Mouse (Mus musculus) adipose tissue, adult 10 weeks (tissue): ENCODE measurements around the gene Jpt2. TPM values are rescaled to one million over a fixed set of nuclear protein-coding genes. Genes with fewer than 3 reads are reported as not detected.

Source experiments
- polyA plus RNA-seq: library from polyadenylated mRNA; stranded (reverse); fragments of 350-450 nt; fragmentation: Illumina TruSeq; extraction: RNeasy Lipid Tissue Mini Kit (QIAGEN cat#74804); gene quantifications from one replicate; pipeline ENCODE4 v1.2.3, GENCODE M21; 2014; ENCODE audit warnings: low read depth, low replicate concordance

The Jpt2 gene
- 49.4 TPM for polyA plus RNA-seq

GRCm38 (mm10) chr17:24960135-24960851, at the start of gene Jpt2:
Jpt2 (minus strand) TSS chr17:24960689.

GRCm38 (mm10) chr17:24936259-24937237, 23.9 kb downstream of the Jpt2 start, which contains the start of gene Mapk8ip3:
Mapk8ip3 (minus strand) TSS chr17:24936977.

GRCm38 (mm10) chr17:24896241-24896992, 64.1 kb downstream of the Jpt2 start, which contains the start of gene Nme3:
Nme3 (plus strand) TSS chr17:24896500.

GRCm38 (mm10) chr17:24894995-24895547, 65.4 kb downstream of the Jpt2 start, which contains the start of the genes Eme2 and Mrps34:
Eme2 (minus strand) TSS chr17:24895087.
Mrps34 (plus strand) TSS chr17:24895116.

Other genes with a start within 250 kb of the Jpt2 start
- gene Rnf151, start 242.6 kb downstream of the Jpt2 start, polyA plus RNA-seq, result 8.2 TPM
- 1,196 TPM for gene Rps2, start 242.6 kb downstream of the Jpt2 start, polyA plus RNA-seq
- gene Ndufb10, start 236.2 kb downstream of the Jpt2 start, polyA plus RNA-seq, result 212 TPM
- 44.8 TPM for gene Rpl3l, start 232.9 kb downstream of the Jpt2 start, polyA plus RNA-seq
- 165 TPM for gene Msrb1, start 224.0 kb downstream of the Jpt2 start, polyA plus RNA-seq
- 22.6 TPM for gene Hs3st6, start 207.7 kb downstream of the Jpt2 start, polyA plus RNA-seq
- gene Meiob, start 156.4 kb downstream of the Jpt2 start, polyA plus RNA-seq, result 1.1 TPM
- gene Hagh, start 120.5 kb downstream of the Jpt2 start, polyA plus RNA-seq, result 75.0 TPM
- 15.6 TPM for gene Fahd1, start 110.3 kb downstream of the Jpt2 start, polyA plus RNA-seq
- gene Igfals, start 94.7 kb downstream of the Jpt2 start, polyA plus RNA-seq, result 11.6 TPM
- gene Nubp2, start 74.3 kb downstream of the Jpt2 start, polyA plus RNA-seq, result 38.1 TPM
- 33.3 TPM for gene Spsb3, start 74.0 kb downstream of the Jpt2 start, polyA plus RNA-seq
- 35.3 TPM for gene Eme2, start 65.6 kb downstream of the Jpt2 start, polyA plus RNA-seq
- gene Mrps34, start 65.6 kb downstream of the Jpt2 start, polyA plus RNA-seq, result 79.8 TPM
- gene Nme3, start 64.2 kb downstream of the Jpt2 start, polyA plus RNA-seq, result 52.6 TPM
- gene Mapk8ip3, start 23.7 kb downstream of the Jpt2 start, polyA plus RNA-seq, result 54.7 TPM
- 15.0 TPM for gene Cramp1l, start 55.1 kb upstream of the Jpt2 start, polyA plus RNA-seq
- 18.5 TPM for gene Ift140, start 55.4 kb upstream of the Jpt2 start, polyA plus RNA-seq
- 21.5 TPM for gene Tmem204, start 122.9 kb upstream of the Jpt2 start, polyA plus RNA-seq
- gene Telo2, start 155.3 kb upstream of the Jpt2 start, polyA plus RNA-seq, result 26.1 TPM
- not detected for gene Ptx4, start 160.1 kb upstream of the Jpt2 start, polyA plus RNA-seq
- gene Clcn7, start 172.7 kb upstream of the Jpt2 start, polyA plus RNA-seq, result 66.5 TPM
- 0.20 TPM for gene Ccdc154, start 201.8 kb upstream of the Jpt2 start, polyA plus RNA-seq
- gene Gm38655, start 214.8 kb upstream of the Jpt2 start, polyA plus RNA-seq, result 1.1 TPM
- gene BC003965, start 223.9 kb upstream of the Jpt2 start, polyA plus RNA-seq, result 12.7 TPM
- 13.4 TPM for gene Unkl, start 227.7 kb upstream of the Jpt2 start, polyA plus RNA-seq